Mouse (Mus musculus): ENCODE results near the gene Polr2l.

- TF ChIP-seq CTCF (IDR thresholded peaks at IDR 0.05; ENCODE audit: borderline replicate concordance, insufficient read depth, low read depth, low read length) = no peak
- TF ChIP-seq POLR2A (IDR thresholded peaks at IDR 0.05; ENCODE audit: borderline replicate concordance, insufficient read depth, low read length) = no peak
Measured at GRCm38 (mm10) chr7:141502556-141502905, 27.6 kb upstream of the Polr2l start.

All from cerebellum, adult 2 months (tissue).